Mouse (Mus musculus): Measurements from ENCODE around the gene Wfikkn1.

Wfikkn1 gene

DNA sequence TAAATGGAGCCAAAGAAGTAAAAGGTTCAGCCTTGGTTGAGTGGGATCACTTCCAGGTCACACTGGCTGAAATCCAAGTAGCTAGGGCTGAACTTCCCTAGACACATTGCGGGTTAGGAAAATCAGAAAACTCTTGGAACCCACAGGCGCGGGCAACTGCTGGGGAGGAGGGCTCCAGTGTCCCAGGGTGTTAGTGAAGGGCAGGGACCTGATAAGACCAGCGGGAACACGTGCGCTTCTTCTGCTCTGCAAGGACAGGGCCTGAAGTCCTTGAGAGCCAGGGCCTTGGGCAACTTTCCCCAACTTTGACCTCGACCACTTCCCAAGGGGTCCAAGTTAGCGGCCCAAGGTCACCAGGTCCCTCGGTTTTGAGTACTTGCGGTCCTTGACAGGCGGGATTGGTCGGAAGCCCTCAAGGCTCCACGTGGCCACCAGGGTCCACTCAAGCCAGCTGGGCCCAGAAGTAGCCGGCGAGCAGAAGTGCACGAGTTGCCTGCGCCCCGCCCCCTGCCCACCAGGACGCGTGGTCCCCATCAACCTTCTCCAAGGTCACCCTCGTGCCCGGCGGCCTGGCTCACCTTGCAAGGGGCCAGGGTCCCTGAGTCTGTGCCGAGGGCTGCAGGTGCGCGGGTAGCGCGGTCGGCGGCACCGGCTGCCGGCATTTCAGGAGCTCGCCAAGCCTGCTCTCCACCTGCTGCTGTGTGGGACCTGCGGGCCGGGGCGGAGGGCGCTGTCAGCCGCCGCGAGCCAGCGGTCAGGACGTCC, 12.6 kb downstream of the Wfikkn1 start:
- peak in 1 of 2 experiments; percentile 40 for DNase-seq

- DNase-seq = no peak
These were observed 13.2 kb downstream of the Wfikkn1 start for GRCm38 (mm10) chr17:25867509-25867835.

- no peak for DNase-seq
These were observed 14.5 kb downstream of the Wfikkn1 start for GRCm38 (mm10) chr17:25866172-25866571.

DNA sequence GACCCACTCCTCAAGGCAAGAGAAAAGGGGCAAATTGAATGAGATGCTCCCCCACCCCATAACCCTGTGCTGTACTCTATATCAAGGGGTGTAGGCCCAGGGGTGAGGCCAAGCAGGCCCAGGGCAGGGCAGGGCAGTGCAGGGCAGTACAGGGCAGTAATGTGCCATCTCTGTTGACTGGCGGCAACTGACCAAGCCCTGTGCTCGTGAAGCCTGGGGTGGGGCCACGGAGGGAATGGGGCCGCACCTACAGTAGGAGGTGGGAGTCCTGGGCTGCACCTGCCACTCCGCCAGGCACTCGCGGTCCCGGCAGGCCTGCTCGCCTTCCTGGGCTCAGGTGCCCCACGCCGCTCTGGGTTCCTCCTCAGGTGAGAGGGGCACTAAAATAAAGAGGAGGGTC, 15.4 kb downstream of the Wfikkn1 start:
- no peak for DNase-seq

- DNase-seq = no peak
These were observed 16.3 kb downstream of the Wfikkn1 start for GRCm38 (mm10) chr17:25864311-25864710.

DNA sequence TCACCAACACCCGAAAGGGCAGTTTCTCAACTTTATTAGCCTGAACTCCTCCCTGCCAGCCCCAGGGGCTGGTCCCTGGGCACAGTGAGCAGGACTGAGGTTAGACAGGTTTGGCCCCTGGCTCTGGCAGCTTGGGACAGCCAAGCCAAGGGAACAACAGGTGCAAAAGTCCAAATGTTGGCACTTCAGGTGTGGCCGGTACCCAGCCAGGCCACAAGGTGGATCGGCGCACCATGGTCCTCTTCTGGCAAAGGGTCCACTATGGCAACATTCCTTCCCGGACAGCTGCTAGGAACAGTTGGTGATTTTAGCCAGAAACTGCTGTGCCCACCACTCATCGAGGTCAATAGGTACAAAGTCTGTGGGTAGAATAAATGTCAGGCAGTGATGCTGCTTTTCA, 17.0 kb downstream of the Wfikkn1 start:
- no peak for DNase-seq

- no peak for DNase-seq
These were observed 18.7 kb downstream of the Wfikkn1 start for GRCm38 (mm10) chr17:25861704-25862612.

- peak; percentile 84 to 89 for DNase-seq
These were observed 19.6 kb downstream of the Wfikkn1 start, which contains the start of gene Wdr90 for GRCm38 (mm10) chr17:25860832-25861703. TSS of gene Wdr90 (minus strand) at chr17:25861501.

DNA sequence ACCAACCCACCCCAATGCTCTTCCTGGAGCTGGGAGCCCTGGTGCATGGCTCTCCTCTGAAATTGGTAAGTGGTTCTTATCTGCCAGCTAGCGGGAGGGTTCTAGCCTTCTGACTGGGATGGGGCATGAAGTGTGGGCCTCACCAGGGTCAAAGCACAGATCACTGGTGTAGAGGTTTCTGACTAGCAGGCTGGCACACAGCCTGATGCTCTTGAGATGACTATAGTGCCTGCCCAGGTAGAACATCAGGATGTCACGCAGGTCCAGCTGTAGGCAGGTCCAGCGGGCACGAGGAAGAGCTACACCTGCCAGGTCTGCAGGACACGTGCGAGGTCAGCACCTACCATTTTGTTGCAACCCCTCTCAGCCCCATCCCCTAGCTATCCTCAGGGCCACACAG, 20.4 kb downstream of the Wfikkn1 start:
- DNase-seq = no peak

DNA sequence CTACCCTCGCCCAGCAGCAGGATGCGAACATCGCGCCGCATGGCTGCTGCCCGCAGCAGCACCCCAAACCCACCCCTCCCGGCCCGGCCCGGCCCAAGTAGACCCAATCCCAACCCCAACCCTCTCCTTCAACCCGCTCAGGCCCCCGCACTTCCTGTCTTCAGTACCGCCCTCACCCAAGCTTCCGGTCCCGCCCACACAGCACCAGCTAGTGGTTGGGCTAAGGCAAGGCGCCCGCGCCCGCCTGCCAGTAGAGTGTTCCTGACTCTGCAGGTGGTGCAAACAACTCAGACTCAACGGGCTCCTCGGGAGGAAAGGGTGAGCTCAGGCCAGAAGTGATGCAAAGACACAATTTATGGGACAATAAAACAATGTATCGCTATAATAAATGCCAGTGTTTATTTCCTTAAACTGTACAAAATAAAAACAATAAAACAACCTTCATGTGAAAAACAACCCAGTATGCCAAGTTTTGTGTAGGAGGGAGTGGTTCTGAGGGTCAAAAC, 36.2 kb downstream of the Wfikkn1 start, which contains the start of gene Rhot2:
Gene Rhot2 (minus strand): TSS at position 456 of the 506 bp plus-strand sequence.
- DNase-seq = peak; percentile 95 to 97

DNA sequence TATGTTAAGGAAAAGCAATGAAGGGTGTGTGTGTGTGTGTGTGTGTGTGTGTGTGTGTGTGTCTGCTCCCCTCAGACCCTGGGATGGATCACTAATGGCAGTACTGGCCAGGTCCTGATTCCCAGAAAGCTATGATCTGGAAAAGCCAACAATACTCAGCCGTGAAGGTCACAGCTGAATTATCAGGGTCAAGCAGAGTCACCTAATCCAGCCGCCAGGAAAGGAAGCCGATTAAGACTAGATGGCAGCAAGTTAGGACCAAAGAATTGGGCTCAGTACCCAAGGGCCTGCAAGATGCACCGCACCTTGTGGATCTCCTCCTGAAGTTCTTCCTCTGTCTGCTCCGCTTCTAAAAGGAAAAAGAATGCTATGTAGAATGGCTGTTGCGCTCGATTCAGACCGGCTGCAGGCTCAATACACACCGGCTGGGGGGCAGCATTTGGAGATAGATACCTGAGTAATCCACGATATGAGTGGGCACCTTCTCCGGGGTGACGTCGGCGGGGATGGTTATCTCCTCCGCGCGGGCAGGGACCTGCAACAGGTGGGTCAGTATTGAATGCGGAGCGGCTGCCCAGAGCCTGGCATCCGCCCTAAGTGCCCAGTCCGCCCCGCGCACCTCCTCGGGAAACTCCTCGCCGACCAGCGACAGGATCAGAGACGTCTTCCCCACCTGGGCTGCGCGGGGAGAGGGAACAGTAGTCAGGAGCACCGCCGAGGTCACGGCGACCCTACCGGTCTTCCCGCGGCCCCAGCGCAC, 36.8 kb downstream of the Wfikkn1 start:
- no peak for DNase-seq

GRCm38 (mm10) chr17:25843122-25843521, 37.5 kb downstream of the Wfikkn1 start:
- no peak for DNase-seq

DNA sequence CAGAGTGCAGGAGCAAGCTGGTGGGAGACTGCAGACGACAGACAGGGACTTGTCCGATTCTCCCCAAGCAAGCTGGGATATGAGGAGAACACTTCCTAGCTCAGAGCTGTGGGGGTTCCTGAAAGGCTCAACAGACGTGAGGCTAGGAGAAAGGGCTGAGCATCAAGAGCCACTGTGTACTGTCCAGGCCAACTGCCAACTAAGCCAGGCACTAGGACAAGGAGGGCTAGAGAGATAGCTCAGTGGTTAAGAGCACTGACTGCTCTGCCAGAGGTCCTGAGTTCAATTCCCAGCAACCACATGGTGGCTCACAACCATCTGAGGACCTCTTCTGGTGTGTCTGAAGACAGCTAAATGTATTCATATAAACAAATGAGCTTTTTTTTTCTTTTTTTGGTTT, 38.1 kb downstream of the Wfikkn1 start:
- DNase-seq = no peak

DNA sequence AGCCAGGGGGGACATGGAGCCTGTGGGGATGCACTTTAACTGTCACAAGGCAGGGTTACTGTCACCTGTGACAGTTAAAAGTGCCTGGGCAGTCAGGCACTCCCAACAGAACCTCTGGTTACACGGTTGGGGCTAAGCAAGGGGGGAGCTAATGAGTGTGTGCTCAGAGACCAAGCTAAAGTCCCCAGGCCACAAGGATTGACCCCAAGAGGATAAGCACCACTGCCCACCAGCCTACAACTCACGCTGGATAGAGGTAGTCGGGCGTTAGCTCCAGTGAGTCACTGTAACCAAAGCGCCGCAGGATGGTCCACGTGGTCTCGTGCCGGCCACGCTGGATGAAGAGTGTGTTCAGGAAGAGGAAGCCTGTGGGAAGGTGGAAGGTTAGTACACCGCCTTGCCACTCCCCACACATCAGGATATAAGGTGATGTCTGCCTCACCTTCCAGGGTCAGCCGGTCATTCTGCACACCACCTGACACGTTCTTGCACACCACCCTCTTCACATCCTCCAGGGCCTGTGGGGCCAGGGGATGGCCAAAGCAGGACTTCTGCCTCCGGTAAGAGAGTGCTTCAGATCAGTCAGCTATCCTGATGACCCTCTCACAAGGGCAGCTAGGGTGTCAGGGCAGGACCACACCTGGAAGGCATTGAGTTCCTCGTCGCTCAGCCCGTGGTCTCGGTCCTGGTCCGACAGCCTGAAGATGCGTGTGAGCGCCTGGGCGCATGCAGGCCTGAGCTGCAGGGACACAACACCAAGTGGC, 39.4 kb downstream of the Wfikkn1 start, which contains the start of gene Gm20683:
Gene Gm20683 (minus strand): TSS at position 647 of the 764 bp plus-strand sequence.
- no peak for DNase-seq

- DNase-seq = no peak
These were observed 40.1 kb downstream of the Wfikkn1 start for GRCm38 (mm10) chr17:25840519-25840918.

DNA sequence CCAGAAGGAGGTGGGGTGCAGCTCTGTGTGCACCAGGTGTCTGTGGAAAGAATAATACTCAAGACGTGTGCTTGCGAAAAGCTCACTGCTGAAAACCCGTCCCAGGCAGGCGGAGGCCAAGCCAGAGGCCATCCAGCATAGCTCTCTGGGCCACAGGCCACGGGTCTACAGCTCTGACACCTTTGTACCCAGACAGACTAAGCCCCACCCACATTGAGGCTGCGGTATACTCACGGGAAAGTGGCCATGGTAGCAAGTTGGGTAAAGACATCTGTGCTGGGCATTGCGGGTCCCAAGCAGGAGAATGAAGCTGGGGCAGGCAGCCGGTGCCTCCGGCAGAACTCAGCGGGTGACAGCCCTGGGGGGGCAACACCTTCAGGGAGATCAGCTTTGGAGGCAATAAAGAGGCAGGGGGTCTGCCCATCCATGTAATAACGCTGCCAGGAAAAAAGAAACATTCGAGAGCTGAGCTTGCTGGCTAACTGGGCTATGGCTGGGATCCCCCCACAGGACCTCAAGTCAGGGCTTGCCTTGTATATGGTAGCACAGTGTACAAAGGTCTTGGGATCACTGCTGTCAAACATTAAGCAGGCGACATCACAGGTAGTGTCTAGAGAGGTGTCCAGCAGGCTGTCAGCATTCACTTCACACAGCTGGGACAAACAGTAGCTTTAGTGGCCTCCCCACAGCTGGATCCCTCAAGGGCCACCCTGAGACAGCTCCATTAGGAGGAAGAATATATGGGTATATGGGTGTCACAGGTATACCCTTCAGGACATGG, 41.0 kb downstream of the Wfikkn1 start:
- no peak for DNase-seq

DNA sequence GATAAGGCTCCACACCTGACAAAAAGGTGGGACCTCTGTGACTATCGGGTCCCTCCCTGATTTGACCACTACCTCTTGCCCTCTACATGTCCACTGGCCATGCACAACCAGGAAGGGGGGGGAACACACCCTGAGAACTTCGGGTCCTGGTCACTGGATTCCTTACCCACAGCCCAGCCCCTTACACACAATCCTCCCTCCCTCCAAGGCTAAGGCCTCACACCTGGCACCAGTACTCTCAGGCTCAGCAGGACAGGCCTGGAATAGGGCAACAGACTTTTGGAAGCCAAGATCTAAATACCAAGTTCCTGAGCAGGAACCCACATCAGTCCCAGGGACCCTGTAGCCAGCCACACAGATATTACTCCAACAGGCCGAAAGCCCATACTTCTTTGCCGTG, 41.8 kb downstream of the Wfikkn1 start:
- peak in 1 of 2 experiments; percentile 3 for DNase-seq

- no peak for DNase-seq
These were observed 43.1 kb downstream of the Wfikkn1 start for GRCm38 (mm10) chr17:25837533-25837932.

DNA sequence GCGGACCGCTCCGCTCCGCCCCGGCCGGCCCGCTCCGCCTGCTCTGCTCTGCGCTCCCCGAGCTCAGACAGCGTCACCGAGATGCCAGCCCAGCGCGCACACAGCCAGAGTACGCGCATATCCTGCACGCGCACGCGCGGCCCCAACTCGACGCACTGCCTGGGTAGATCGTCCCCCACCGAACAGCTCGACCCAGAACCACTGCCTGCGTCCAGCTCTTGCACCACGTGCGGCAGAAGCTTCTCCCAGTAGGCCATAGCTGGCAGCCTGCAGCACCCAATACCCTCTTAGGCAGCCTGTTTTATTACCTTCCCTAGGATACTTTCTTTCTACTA, 43.6 kb downstream of the Wfikkn1 start, which contains the start of gene Rhbdl1:
Gene Rhbdl1 (minus strand): TSS at position 220 of the 335 bp plus-strand sequence.
- no peak for DNase-seq
